Mouse (Mus musculus): ENCODE data around the gene Akap13.

DNA sequence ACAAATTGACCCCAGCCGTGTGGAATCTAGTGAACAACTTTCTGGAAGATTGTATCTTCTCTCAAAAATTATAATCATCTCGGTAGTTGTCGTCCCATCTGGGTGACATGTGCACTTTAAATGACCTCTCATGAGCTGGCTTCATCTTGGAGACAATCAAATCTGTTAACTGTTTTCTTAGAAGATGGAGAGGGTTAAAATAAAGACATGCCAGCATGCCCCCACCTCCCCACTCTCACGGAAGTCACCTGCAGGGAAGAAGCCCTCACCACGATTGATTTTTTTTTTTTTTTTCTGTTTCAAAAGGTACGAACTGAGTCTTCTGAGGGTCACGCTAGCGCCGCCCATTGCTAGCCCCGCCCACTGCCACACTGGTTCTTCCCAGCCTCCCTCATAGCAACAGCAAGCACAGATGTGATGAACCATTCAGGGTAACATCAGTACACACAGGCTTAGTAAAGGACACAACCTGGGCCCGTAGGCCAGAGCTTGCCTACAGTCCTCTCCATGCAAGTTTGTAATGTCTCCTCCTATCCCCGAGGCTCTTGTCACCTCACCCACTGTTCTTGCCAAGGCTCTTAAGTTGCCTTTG is 298.0 kb downstream of the Akap13 start:
- no peak for TF ChIP-seq CTCF (IDR thresholded peaks at IDR 0.05; ENCODE audit: control insufficient read depth, insufficient read depth, low read length)
- no peak for TF ChIP-seq POLR2A (IDR thresholded peaks at IDR 0.05; ENCODE audit: borderline replicate concordance, control insufficient read depth, low read depth, low read length)

Data from bone marrow, adult 2 months (tissue).